Mouse (Mus musculus): Measurements from ENCODE around the gene Dnaaf3. TPM values are rescaled to one million over a fixed set of nuclear protein-coding genes. Genes with fewer than 3 reads are reported as not detected.
A peak's percentile ranks its signal among the peaks of the same experiment; 100 is the strongest.

Gene Dnaaf3
- total RNA-seq, 2 experiments from 2014 or later = 0.34 to 0.38 TPM

GRCm38 (mm10) chr7:4523205-4524130 lies 8.8 kb downstream of the Dnaaf3 start:
- DNase-seq (ENCODE audit: extremely low spot score in 1 of 2, low spot score in 1 of 2) = no peak

- no peak for DNase-seq (ENCODE audit: extremely low spot score in 1 of 2, low spot score in 1 of 2)
Measured at GRCm38 (mm10) chr7:4522292-4522691, 10.0 kb downstream of the Dnaaf3 start.

DNA sequence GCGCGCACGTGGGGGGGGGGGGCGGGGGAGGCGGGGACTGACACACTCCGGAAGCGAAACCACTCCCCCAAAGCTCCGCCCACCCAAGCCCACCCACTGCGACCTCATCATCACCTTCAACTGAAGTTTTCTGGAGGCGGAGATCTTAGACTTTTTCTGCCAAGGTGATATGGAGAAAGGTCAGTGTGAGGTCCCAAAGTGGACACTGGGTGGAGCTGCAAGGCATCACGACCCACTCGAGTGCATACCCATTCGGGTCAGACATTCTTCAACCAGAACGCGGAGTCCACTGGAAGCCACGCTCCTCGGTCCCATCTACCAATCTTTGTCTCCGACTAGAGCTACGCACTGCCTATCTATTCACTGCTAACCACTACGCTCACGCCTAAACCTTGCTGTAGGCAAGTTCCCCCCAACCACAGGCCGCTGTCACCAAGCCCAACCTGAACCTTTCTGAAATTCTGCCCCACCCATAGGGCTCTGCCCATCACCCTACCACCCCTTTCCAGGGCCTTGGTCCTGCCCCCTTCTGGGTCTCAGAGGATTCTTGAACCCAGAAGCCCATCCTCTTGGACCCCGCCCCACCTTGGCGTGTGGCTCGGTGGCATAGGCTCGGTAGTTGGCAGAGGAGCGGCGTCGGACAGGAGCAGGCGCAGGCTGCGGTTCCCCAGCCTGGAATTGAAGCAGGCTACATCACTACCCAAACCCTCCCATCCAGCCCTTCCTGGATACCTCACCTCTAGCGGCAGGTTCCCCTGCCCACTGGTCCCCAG lies 10.8 kb downstream of the Dnaaf3 start:
- DNase-seq (ENCODE audit: extremely low spot score in 1 of 2, low spot score in 1 of 2) = no peak

- DNase-seq (ENCODE audit: extremely low spot score in 1 of 2, low spot score in 1 of 2) = no peak
Measured at GRCm38 (mm10) chr7:4518487-4518886, 13.8 kb downstream of the Dnaaf3 start.

DNA sequence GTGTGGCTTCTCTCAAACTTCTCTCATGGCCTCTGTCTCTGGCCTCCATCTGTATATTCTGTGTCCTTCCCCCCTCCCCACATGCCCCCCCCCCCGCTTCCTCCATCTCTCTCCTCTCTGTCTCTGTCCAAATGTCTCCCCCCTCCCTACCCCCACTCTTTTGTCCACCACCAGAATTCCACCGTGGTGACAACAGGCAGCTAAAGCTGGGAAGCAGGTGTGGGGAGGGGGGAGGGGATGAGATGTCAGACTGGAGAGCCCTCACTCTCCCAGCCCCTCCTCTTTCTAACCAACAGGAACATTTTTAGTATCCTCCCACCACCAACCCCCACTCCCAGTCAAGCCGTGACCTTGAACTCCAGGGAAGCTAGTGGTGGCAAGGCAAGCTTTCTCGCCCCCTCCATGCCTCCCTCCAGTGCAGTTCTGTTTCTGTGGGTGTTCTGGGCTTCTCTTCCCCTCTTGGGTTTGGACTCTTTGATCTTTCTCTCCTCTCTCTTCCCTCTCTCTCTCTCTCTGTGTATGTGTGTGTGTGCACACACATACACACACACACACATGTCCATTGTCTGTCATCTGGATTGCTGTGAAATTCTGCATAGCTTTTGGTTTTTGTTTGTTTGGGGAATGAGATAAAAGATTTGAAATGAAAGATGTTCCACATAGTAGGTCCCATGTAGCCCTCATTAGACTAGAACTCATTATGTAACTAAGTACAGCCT lies 15.8 kb downstream of the Dnaaf3 start, which contains the start of gene Tnnt1:
Gene Tnnt1, minus strand, starts transcription at position 51 of the 719 bp plus-strand sequence.
- DNase-seq (ENCODE audit: extremely low spot score in 1 of 2, low spot score in 1 of 2) = no peak

DNA sequence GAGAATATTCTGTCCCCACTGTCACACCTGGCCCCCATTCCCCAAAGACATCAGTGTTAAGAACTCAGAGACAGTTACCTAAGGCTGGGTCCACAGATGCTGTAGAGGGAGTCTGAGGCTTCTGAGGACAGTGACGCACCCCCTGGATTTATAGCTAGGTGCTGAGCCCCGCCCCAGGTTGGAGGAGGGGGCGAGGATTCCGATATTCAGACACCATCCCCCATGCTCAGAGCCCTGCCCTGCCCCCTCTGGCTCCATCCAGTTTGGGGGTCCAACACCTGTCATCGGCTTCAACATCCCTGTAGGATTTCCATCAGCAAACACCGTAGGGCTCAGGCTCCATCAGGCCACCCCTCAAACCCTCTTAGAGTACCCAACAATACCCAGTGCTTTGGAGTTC lies 16.4 kb downstream of the Dnaaf3 start:
- no peak for DNase-seq (ENCODE audit: extremely low spot score in 1 of 2, low spot score in 1 of 2)

- no peak for DNase-seq (ENCODE audit: extremely low spot score in 1 of 2, low spot score in 1 of 2)
Measured at GRCm38 (mm10) chr7:4513829-4514712, 18.2 kb downstream of the Dnaaf3 start.

GRCm38 (mm10) chr7:4513236-4513635 lies 19.0 kb downstream of the Dnaaf3 start:
- DNase-seq (ENCODE audit: extremely low spot score in 1 of 2, low spot score in 1 of 2) = peak in 1 of 2 experiments; percentile 47

DNA sequence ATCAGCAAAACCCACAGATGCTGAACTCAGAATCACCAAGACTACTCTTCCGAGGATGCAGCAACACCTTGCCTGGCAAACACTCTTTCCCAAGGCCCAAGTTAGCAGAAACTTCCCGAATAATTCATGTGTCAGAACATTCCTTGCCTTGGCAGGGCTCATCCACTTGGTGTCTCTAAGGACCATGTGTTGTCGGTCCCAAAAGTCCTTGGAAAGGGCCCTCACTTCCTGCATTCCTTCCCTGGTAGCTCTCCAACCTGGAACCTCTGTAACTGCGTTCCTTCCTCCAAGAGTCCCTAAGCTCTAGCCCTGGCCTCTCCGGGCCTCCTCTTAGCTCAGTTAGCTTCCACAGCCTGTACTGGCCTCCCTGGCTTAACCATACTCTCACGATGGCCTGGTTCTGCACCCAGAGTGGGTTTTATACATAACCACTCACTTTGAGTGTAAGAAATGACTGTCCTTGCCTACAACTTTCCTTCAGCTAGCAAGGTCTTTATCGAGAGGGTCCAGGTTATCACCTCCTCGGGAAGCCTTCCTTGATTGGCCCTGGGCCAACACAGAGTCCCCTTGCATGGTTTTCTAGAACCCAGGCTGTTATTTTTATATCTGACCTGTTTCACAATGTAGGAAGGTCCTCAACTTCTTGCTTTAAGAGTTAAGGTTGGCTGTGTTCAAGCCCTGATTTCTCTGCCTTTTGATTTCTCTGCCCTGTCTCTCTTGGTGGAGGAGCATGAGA lies 20.6 kb downstream of the Dnaaf3 start:
- DNase-seq (ENCODE audit: extremely low spot score in 1 of 2, low spot score in 1 of 2) = no peak

- peak in 1 of 2 experiments; percentile 56 for DNase-seq (ENCODE audit: extremely low spot score in 1 of 2, low spot score in 1 of 2)
Measured at GRCm38 (mm10) chr7:4509863-4510608, 22.2 kb downstream of the Dnaaf3 start.

DNA sequence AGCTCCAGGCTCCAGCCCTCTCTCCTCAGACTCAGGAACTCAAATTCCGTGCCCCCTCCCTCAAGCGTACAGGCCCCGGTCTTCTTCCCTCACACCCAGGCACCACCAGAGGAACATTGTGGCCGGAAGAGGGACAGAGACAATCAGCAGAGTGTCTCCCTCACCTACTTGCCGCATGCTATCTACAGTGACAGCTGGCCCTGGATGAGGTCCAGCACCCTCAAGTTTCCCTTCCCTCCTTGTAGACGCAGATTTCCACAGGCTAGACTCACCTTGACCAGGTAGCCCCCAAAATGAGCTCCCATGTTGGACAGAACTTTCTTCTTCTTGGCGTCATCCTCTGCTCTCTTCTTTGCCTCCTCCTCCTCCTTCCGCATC lies 23.5 kb downstream of the Dnaaf3 start:
- no peak for DNase-seq (ENCODE audit: extremely low spot score in 1 of 2, low spot score in 1 of 2)

DNA sequence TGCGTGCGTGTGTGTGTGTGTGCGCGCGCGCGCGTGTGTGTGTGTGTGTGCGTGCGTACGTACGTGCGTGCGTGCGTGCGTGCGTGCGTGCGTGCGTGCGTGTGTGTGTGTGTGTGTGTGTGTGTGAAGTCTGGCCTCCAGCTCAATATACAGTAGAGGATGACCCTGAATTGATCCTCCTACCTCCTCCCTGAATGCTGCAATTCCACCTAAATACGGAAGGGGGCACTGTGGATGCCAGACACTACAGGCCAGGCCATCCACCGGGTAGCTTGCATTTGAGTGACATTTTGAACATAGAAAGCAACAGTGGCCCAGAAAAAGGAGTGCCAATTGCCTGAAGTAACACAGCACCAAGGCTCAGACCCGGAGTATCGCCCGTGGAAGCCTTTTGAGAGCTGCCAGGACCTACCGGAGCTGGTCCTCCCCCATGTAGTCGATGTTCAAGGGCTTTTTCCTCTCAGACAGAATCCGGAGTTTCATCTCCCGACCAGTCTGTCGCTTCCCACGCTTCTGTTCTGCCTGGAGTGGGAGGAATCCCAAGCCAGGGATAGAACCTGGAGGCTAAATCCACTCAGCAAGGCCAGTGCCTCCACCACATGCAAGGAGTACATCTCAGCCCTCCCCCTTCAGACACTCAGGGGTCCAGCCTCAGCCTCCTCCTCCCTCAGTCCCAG lies 24.1 kb downstream of the Dnaaf3 start:
- DNase-seq (ENCODE audit: extremely low spot score in 1 of 2, low spot score in 1 of 2) = no peak

DNA sequence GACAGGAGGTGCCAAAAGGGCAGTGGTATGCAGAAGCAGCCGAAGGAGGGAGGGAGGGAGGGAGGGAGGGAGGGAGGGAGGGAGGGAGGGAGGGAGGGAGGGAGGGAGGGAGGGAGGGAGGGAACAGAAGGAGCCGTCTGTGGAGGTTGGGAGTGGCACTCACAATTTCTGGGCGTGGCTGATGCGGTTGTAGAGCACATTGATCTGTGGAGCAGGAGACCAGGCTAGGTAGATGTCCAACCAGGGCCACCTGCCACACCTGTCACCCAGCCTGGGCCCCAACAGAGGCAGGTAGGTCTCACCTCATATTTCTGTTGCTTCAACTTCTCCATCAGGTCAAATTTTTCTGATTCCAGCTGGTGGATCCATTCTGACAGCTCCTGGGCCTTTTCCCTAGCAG lies 25.0 kb downstream of the Dnaaf3 start:
- no peak for DNase-seq (ENCODE audit: extremely low spot score in 1 of 2, low spot score in 1 of 2)

GRCm38 (mm10) chr7:4504646-4505435 lies 27.4 kb downstream of the Dnaaf3 start:
- DNase-seq (ENCODE audit: extremely low spot score in 1 of 2, low spot score in 1 of 2) = no peak

- no peak for DNase-seq (ENCODE audit: extremely low spot score in 1 of 2, low spot score in 1 of 2)
Measured at GRCm38 (mm10) chr7:4503858-4504257, 28.4 kb downstream of the Dnaaf3 start.

- no peak for DNase-seq (ENCODE audit: extremely low spot score in 1 of 2, low spot score in 1 of 2)
Measured at GRCm38 (mm10) chr7:4503100-4503499, 29.2 kb downstream of the Dnaaf3 start.

All from layer of hippocampus, postnatal 25 days (tissue).